Mouse (Mus musculus): Measurements from ENCODE around the gene Snx33.
A peak's percentile ranks its signal among the peaks of the same experiment; 100 is the strongest.

The Snx33 gene

DNA sequence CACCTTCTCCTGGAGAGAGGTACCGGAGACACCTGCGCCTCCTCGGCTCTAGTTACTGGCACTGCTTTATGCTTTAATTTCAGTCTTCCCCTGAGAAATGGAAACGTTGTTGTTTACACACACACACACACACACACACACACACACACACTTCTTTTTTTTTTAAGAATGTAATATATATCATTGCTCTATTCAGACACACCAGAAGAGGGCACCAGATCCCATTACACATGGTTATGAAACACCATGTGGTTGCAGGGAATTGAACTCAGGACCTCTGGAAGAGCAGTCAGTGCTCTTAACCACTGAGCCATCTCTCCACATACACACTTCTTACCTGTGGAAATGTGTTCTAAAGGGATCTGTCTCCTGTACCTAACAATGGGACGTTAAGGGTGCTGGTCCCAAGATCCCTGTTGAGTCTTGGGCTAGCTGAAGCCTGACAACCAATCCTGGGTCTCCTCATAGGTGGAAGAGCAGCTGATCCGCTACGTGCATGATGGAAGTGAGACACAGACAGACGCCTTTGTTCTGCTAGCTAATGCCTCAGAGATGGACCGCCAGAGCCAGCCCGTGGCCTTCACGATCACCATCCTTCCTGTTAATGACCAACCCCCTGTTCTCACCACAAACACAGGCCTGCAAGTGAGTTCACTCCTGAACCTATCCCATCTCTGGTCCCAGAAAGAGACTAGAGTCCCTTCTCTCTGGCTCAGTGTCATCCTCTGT, 37.5 kb downstream of the Snx33 start:
- no peak for DNase-seq (ENCODE audit: low spot score)

DNA sequence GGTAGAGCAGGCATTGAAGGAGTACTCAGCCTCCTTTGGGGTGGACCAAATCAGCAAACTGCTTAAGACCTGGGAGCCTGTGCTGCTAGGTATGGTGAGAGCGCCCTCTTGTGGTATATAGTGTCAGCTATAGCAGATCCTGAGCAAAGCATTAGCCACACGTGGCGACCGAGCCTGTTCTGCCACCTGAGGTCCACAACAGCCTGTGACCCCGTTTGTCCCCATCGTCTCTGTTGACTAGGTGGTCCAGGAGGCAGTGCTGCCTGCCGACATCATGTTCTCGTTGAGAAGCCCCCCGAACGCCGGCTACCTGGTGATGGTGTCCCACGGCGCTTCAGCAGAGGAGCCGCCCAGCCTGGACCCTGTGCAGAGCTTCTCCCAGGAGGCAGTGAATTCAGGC, 38.4 kb downstream of the Snx33 start:
- DNase-seq (ENCODE audit: low spot score): peak; percentile 71

DNA sequence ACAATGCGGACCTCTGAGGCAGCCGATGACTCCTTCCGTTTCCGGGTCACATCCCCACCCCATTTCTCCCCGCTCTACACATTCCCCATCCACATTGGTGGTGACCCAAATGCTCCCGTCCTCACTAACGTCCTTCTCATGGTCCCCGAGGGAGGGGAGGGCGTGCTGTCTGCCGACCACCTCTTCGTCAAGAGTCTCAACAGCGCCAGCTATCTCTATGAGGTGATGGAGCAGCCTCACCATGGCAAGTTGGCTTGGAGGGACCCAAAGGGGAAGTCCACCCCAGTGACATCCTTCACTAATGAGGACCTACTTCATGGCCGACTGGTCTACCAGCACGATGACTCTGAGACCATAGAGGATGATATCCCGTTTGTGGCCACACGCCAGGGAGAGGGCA, 40.6 kb downstream of the Snx33 start:
- DNase-seq (ENCODE audit: low spot score): no peak

DNA sequence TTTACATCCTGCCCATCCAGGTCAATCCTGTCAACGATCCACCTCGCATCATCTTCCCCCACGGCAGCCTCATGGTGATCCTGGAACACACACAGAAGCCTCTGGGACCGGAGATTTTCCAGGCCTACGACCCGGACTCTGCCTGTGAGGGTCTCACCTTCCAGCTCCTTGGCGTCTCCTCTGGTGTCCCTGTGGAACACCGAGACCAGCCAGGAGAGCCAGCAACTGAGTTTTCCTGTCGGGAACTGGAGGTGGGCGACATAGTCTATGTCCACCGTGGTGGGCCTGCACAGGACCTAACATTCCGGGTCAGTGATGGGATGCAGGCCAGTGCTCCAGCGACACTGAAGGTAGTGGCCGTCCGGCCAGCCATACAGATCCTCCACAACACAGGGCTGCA, 41.6 kb downstream of the Snx33 start:
- DNase-seq (ENCODE audit: low spot score): no peak

DNA sequence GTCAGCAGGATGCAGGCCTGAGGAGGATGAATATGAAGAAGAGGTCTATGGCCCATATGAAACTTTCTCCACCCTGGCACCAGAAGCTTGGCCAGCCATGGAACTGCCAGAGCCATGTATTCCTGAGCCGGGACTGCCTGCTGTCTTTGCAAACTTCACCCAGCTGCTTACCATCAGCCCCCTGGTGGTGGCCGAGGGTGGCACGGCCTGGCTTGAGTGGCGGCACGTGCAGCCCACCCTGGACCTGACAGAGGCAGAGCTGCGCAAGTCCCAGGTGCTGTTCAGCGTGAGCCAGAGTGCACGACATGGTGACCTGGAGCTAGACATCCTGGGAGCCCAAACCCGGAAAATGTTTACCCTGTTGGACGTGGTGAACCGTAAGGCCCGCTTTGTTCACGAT, 42.1 kb downstream of the Snx33 start:
- no peak for DNase-seq (ENCODE audit: low spot score)

DNA sequence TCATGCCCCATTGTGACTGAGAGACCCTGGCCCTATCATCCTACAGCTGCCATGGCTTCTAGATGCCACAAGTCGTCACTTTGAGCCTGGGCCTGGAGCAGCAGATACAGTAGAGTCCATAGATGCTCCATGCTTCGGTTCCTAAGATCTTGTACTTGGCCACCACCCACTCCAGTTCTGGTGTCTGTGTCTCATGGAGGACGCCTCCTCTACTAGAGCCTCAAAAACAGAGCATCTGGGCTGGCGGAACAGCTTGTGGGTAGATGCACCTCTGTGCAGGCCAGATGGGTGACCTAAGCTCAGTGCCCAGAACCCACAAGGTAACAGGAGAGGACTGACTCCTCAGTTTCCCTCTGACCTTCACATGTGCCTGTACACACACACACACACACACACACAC, 43.8 kb downstream of the Snx33 start:
- DNase-seq (ENCODE audit: low spot score): no peak

DNA sequence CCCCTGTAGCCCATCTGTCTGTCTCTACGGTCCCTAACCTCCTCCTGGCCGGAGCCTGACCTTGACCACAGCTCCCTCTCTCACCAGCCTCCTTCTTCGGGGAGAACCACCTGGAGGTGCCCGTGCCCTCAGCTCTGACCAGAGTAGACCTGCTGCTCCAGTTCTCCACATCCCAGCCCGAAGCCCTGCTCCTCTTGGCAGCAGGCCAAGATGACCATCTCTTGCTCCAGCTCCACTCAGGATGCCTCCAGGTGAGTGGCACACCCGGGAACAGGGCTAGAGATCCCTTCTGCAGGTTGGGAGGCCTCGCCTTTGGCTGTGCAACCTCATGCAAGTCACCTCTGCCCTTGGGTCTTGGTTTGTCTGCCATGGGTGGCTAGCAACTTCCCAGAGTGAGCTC, 44.7 kb downstream of the Snx33 start:
- DNase-seq (ENCODE audit: low spot score): no peak

DNA sequence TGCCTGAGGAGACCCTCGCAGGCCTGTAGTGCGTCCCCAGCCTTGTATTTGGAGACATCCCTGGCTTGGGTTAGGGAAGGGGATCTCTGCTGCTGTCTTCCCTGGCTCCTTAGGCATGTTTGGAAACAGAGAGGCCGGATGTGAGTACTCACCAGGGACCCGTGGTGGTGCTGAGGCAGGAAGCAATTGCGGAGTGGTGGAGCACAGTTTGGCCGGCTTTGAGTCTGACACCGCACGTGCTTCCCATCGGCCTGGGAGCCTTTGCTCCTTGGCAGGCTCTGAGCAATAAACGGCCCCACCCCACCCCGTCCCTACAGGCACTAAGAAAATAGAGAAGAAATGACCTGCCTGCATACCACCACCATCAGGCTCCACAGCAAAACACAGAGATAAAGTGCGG, 45.4 kb downstream of the Snx33 start:
- no peak for DNase-seq (ENCODE audit: low spot score)

DNA sequence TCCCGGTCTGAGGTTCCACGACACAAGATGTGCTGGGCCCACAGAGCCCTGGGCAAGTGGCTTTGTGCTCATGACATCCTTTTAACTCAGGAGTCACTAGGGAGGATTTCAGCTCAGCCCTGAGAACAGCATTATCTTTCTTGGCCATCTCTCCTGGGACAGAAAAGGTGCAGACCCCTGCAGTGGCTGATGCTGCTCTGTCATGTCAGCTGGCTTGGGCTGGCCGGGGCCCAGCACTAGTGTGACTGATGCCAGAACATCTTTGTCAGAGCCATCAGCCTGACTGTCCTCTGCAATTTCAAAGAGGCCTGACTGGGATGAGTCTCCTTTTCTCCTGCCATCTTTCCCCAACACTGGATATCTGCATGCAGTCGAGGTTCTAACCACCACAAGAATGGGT, 45.9 kb downstream of the Snx33 start:
- DNase-seq (ENCODE audit: low spot score): no peak

DNA sequence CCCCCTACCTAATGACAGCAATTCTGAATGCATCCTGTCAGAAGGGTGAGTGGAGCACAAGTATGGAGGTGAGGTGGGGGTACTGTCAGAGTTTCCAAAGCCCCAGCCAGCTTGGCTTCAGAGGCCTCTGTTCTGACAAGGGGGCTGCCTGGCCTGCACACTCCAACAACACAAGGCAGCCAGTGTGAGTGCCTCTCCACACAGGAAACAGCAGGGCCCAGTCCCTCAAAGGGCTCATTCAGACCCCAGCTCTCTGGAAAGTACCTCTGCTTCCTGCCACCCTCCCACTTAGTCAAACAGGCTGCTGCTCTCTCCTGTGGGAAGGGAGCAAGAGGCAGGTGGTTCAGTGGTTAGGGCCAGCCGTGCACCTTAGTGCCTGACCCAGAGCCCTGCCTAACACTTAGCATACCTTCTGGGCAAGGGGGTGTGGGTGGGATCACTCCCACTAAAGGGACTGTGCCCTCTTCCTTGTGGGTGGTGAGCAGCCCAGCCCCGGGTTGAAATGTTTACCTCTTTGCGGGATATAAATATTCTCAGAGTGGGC, 46.6 kb downstream of the Snx33 start:
- no peak for DNase-seq (ENCODE audit: low spot score)

DNA sequence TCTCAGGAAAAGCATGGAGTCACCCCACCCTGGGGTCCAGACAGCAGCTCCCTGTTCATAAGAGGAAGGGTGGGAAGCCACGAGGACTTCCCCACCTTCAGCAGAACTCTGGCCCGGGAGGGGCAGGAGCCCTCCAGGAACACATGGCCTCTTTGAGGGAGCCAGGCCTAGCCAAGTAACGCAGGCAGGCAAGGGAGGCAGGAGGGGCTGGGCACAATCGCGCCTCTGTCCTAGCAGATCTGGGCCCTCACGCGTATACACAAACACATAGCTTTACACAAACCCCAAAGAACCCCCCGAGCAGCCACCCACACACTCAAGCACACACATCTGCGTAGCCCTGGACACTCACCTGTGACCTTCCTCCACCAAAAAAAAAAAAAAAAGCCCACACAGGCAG, 47.4 kb downstream of the Snx33 start:
- no peak for DNase-seq (ENCODE audit: low spot score)

DNA sequence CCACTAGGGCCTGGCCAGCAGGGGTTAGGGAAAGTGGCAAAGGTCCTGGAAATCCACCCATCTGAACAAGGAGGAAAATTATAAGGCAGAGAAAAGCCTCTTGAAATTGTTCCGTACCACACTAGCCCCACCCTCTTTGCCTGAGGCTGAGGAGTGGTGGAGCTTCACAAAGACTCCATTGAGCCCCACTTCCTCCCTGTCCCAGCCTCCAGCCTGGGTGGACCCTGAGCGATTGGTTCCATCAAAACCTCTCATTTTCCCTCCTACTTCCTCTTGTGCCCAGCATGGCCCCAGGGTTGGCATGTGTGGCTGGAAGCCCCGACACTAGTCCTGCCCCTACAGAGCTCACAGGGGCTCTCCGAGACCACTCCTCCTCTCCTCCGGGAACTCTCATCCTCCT, 50.9 kb downstream of the Snx33 start:
- no peak for DNase-seq (ENCODE audit: low spot score)

DNA sequence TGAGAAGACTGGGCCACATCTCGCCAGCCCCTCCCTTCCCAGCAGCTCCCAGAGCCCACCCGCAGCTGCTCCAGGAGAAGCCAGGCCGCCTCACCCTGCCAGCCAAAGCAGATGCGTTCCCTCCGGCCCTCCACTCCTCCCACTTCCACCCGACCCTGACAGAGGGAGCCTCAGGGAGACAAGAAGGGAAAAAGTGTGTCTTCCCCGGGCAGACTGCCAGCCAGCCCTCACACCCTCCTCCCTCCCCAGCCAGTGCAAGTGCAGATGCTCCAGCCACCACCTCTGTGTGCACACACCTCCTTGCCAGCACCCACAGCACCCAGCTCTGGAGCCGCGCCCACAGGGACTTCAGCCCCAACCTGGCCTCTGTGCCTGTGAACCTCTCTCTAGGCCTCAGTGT, 51.4 kb downstream of the Snx33 start:
- DNase-seq (ENCODE audit: low spot score): peak; percentile 36

DNA sequence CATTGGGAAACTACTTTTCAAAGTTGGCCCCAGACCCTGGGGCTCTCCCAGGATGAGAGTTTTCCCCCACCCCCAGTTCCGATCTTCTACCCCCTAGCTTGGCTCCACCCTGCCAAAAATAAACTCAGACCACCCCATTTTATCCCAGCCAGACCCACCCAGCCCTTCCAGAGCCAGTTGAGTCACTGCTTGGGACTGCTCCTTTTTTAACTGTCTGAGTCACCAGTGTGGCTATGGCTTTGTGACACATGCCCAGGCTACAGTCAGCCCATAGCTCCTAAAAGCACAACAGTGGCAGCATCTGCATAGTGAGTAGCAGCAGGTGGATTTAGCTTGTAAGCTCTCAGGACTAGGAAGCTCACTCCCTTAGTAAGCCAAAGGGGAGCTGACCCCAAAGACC, 55.1 kb downstream of the Snx33 start:
- no peak for DNase-seq (ENCODE audit: low spot score)

DNA sequence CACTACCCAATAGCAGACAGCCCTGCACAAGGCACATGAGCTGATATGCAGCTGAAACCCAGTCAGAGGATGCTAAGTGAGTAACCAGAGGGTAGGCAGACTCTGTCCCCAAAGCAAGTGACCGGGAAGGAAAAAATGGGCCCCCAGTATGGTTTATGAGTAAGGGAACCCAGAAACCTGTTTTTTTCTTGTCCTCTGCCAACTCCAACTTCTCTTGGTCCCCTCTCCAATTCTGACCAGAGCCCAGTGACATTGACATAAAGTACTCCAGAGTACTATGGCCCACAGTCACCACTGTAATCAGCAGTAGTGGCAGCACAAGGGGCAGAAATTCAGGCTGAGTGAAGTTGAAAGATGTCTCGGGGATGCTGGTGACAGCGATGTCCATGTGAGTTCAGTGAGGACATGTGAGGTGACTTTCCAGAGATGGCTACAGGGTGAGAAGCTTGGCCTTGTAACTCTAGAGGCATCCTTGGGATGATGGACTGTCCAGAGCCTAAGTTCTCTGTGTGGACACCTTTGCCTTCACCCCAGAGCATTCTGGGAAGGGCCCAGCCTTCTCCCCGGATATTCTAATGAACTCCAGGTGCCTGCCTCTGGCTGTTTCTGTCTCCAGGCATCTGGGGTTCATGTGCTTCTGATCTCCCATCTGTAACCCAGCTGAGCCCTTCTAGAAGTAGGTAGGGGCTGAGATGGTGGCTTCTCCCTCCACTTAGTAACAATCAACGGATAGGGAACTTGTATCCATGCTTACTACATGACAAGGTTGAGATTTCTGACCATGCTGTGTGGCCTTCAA, 55.9 kb downstream of the Snx33 start:
- no peak for DNase-seq (ENCODE audit: low spot score)

DNA sequence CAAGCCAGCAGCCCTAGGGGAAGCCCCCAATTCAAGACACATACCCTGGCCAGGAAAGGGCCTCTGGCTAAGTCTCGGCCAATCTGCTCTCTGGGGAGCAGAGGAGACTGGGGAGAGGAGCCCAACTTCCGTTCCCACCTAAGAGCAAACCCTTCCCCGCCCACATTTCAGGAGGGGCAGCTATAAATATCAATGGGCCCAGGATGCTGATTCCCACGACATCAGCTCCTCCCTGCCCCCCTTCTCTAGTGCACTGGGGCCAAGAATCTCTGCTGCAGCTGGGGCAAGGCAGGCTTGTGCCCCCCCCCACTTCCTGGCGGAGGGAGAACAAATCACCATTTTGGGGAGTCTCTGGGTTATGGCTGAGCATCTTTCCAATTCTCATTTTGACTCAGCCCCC, 57.0 kb downstream of the Snx33 start:
- DNase-seq (ENCODE audit: low spot score): no peak

DNA sequence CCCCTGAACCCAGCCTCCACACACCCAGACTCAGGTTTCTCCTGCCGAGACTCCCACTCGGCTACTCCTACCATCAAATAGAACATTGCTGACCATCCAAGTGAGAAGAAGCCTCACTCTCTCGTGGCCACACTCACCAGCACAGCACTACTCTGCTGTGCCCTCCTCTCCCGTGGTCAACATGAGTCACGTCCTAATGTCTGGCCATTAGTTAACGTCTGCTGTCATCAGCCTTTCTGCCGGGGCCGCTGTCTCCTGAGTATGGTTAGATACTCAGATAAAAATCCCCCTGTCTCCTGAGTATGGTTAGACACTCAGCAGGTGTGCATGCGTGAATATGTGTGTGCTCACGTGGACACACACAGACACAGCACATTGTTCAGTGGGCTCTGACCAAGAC, 57.4 kb downstream of the Snx33 start:
- no peak for DNase-seq (ENCODE audit: low spot score)

DNA sequence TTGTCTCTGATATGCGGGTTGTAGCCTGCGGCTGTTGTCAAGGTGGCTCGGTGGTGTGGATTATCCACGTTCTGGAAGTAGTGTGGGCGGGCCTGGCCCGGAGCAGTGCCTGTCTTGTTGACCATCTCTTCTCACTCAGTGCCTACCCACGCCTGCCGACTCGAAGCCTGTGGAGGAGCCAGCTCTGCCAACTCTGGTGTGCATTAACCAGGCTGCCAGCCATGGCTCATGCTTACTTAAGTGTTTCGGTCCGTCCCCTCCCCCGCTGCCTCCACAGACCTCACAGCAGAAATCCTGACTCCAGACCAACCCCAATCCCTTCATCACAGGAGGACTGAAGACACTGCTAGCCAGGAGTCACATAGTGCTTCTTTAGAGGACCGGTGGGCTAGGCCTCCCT, 58.6 kb downstream of the Snx33 start:
- no peak for DNase-seq (ENCODE audit: low spot score)

DNA sequence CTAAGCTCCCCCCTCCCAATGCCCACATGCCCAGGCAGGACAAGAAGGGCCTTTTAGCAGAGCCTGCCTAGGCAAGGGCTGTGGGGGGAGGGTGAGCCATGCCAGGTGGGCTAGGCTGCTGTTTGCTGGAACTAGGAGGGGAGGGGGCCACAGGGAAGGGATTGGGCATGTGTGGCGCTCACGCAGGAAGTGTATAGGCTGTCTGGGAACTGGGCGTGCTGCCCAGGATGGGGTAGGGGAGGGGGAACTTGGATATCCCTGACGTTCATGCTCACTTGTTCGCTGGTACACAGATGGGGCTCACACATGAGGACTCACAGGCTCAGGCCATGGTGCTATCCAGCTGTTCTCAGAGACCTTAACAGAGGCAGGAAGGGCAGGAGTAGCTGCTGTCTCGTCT, 59.9 kb downstream of the Snx33 start:
- no peak for DNase-seq (ENCODE audit: low spot score)

Data from ovary, postnatal 14 days (tissue).